Comparison of ENCODE assay signal across 8 mouse cellular contexts in the genomic region with DNA sequence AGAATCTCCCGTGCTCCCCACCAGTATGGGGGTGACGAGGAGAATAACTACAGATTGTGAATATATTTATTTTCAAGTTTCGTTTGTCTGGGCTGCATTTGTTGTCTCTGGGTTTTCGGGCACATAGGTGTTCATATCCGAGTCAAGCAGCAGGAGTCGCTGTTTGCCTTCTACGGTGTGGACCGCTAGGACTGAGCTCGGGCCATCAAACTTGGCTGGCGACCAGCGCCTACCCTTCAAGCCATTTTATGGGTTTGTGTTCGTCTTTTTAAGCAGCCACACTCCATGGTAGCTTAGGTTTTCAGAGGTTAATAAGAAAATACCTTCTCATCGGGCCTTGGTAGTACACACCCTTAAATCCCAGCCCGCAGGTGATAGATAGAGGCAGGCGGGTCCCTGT. TPM values are rescaled to one million over a fixed set of nuclear protein-coding genes. Genes with fewer than 3 reads are reported as not detected.
A peak's percentile ranks its signal among the peaks of the same experiment; 100 is the strongest.
DNase-seq lines count a peak whose midpoint lies in the region; ATAC-seq and TF ChIP-seq lines count a peak whose summit lies in the region.
"Not testable (repeated sequence)": the region's sequence is repeated elsewhere in the genome, so short reads cannot be mapped to it uniquely, and the experiment has no call there.

No protein-coding gene starts in this region.

- TF ChIP-seq CTCF in E14TG2a.4 (conservative IDR thresholded peaks at IDR 0.05; ENCODE audit: low read length) = peak; percentile 39
- TF ChIP-seq CTCF in hindbrain, postnatal 0 days (IDR thresholded peaks at IDR 0.05; ENCODE audit: low read depth) = peak; percentile 69

- H3K4me2 ChIP-seq in hindbrain, postnatal 0 days (ENCODE audit: low read depth, low read length); limb, embryonic 11.5 days (ENCODE audit: low read depth, severe bottlenecking): not testable (repeated sequence)

- not testable (repeated sequence) for H3K9ac ChIP-seq in hindbrain, postnatal 0 days (replicated peaks; ENCODE audit: low read length); limb, embryonic 11.5 days (ENCODE audit: low read length)

- H3K4me3 ChIP-seq in E14TG2a.4 (replicated peaks; ENCODE audit: low read length); hindbrain, postnatal 0 days (ENCODE audit: low read length); limb, embryonic 11.5 days (ENCODE audit: low read depth, low read length): not testable (repeated sequence)

- DNase-seq in brain, adult 2 months (ENCODE audit: low read depth, low spot score) = peak; percentile 53
- peak; percentile 81 for DNase-seq in embryo, embryonic 10.5 days (ENCODE audit: low spot score)
- peak; percentile 83 for DNase-seq in gastrocnemius, postnatal 10 days
- DNase-seq in hindbrain, postnatal 0 days (ENCODE audit: low spot score) = peak; percentile 77
- peak; percentile 84 for DNase-seq in limb, embryonic 11.5 days (ENCODE audit: low spot score)
- peak; percentile 81 for DNase-seq in lung, postnatal 10 days
- DNase-seq in ovary, postnatal 36 days (ENCODE audit: low spot score) = peak; percentile 50

- WGBS in hindbrain, postnatal 0 days = 49% methylated on average over 15 of the region's 15 CpGs
- 43% methylated on average over 15 of the region's 15 CpGs for WGBS in limb, embryonic 11.5 days

- not testable (repeated sequence) for H3K27me3 ChIP-seq in E14TG2a.4 (ENCODE audit: insufficient read depth, low read length); hindbrain, postnatal 0 days (ENCODE audit: insufficient read depth, low read length); limb, embryonic 11.5 days (ENCODE audit: control insufficient read depth, insufficient read depth, low read length)

- H3K36me3 ChIP-seq in E14TG2a.4 (ENCODE audit: insufficient read depth, low read length) = peaks cover 74% of the 10 kb centered on the region
- not testable (repeated sequence) for H3K36me3 ChIP-seq in hindbrain, postnatal 0 days (ENCODE audit: insufficient read depth, low read length); limb, embryonic 11.5 days (ENCODE audit: control insufficient read depth, insufficient read depth, low read length)

- ATAC-seq in hindbrain, postnatal 0 days; limb, embryonic 11.5 days (ENCODE audit: insufficient number of reproducible peaks, low FRiP score, low TSS enrichment, low read depth): not testable (repeated sequence)

- H3K9me3 ChIP-seq in E14TG2a.4 (ENCODE audit: low read length); hindbrain, postnatal 0 days (ENCODE audit: low read length); limb, embryonic 11.5 days (ENCODE audit: control insufficient read depth, low read length): not testable (repeated sequence)

- H3K27ac ChIP-seq in hindbrain, postnatal 0 days; limb, embryonic 11.5 days (replicated peaks; ENCODE audit: low read depth, low read length): not testable (repeated sequence)

- H3K4me1 ChIP-seq in E14TG2a.4 (replicated peaks; ENCODE audit: low read depth, low read length) = peaks cover 82% of the 10 kb centered on the region
- H3K4me1 ChIP-seq in hindbrain, postnatal 0 days (ENCODE audit: insufficient read depth, low read length) = peaks cover 10% of the 10 kb centered on the region; the same call in 1 of the 2 replicates
- H3K4me1 ChIP-seq in limb, embryonic 11.5 days (ENCODE audit: control insufficient read depth, insufficient read depth, low read length) = peaks cover 40% of the 10 kb centered on the region

RNA-seq across cellular contexts. Expression of a gene that starts 5.8 kb away (rescaled TPM):
- total RNA-seq in gastrocnemius, postnatal 10 days (2021) = 10 to 100 TPM; 22.6 to 31.5 TPM
- total RNA-seq in hindbrain, postnatal 0 days (2014; rRNA removed) = 16.9 and 19.2 TPM in 2 replicates
- polyA plus RNA-seq in hindbrain, postnatal 0 days (2015; fragmentation: Nextera tagmentation; extraction: Ambion mirVana) = 8.1 and 9.5 TPM in 2 replicates
- 46.7 and 48.7 TPM in 2 replicates for polyA plus RNA-seq in limb, embryonic 11.5 days (2014; fragmentation: Nextera tagmentation; extraction: Ambion mirVana)

RNA-seq across cellular contexts. Expression of a gene that starts 14.2 kb away (rescaled TPM):
- total RNA-seq in gastrocnemius, postnatal 10 days (2021) = 1 to 10 TPM; 2.3 to 3.5 TPM
- 2.5 and 4.6 TPM in 2 replicates for total RNA-seq in hindbrain, postnatal 0 days (2014; rRNA removed)
- polyA plus RNA-seq in hindbrain, postnatal 0 days (2015; fragmentation: Nextera tagmentation; extraction: Ambion mirVana) = 3.0 and 3.4 TPM in 2 replicates
- 58.7 and 63.4 TPM in 2 replicates for polyA plus RNA-seq in limb, embryonic 11.5 days (2014; fragmentation: Nextera tagmentation; extraction: Ambion mirVana)

RNA-seq across cellular contexts. Expression of a gene that starts 58.4 kb away (rescaled TPM):
- total RNA-seq in gastrocnemius, postnatal 10 days (2021) = 1 to 10 TPM; 6.3 to 9.0 TPM
- total RNA-seq in hindbrain, postnatal 0 days (2014; rRNA removed) = 8.1 and 10.4 TPM in 2 replicates
- polyA plus RNA-seq in hindbrain, postnatal 0 days (2015; fragmentation: Nextera tagmentation; extraction: Ambion mirVana) = 3.5 and 3.7 TPM in 2 replicates
- 6.3 and 7.4 TPM in 2 replicates for polyA plus RNA-seq in limb, embryonic 11.5 days (2014; fragmentation: Nextera tagmentation; extraction: Ambion mirVana)
